Mouse (Mus musculus) skeletal muscle tissue, adult 2 months (tissue): ENCODE data around the gene Ugt1a6a.
"Not testable (repeated sequence)": the region's sequence is repeated elsewhere in the genome, so short reads cannot be mapped to it uniquely, and the experiment has no call there.

Experiments
- DNase-seq: peaks from one replicate; pipeline ENCODE4 v3.0.0-alpha.2; 2012; ENCODE audit warnings: low read depth, low spot score

Ugt1a6a gene

GRCm38 (mm10) chr1:88135229-88135904 is 758 bp downstream of the Ugt1a6a start:
- not testable (repeated sequence) for DNase-seq

GRCm38 (mm10) chr1:88136646-88137045 is 2.0 kb downstream of the Ugt1a6a start:
- no peak for DNase-seq

- DNase-seq, result no peak
These were observed 2.7 kb downstream of the Ugt1a6a start for GRCm38 (mm10) chr1:88137264-88137663.

- DNase-seq, result no peak
These were observed 3.5 kb downstream of the Ugt1a6a start for GRCm38 (mm10) chr1:88138145-88138544.

- not testable (repeated sequence) for DNase-seq
These were observed 5.9 kb downstream of the Ugt1a6a start for GRCm38 (mm10) chr1:88140492-88140891.

GRCm38 (mm10) chr1:88143966-88144675 is 9.5 kb downstream of the Ugt1a6a start:
- not testable (repeated sequence) for DNase-seq

GRCm38 (mm10) chr1:88145278-88145677 is 10.7 kb downstream of the Ugt1a6a start:
- DNase-seq, result not testable (repeated sequence)

- DNase-seq, result not testable (repeated sequence)
These were observed 15.5 kb downstream of the Ugt1a6a start for GRCm38 (mm10) chr1:88150133-88150532.

GRCm38 (mm10) chr1:88158430-88158829 is 23.8 kb downstream of the Ugt1a6a start:
- DNase-seq, result no peak

GRCm38 (mm10) chr1:88165711-88166110 is 31.1 kb downstream of the Ugt1a6a start, which contains the start of gene Ugt1a5:
Gene Ugt1a5 (plus strand): TSS chr1:88166012.
- DNase-seq, result no peak

- not testable (repeated sequence) for DNase-seq
These were observed 37.6 kb downstream of the Ugt1a6a start for GRCm38 (mm10) chr1:88172190-88172589.

- no peak for DNase-seq
These were observed 45.0 kb downstream of the Ugt1a6a start for GRCm38 (mm10) chr1:88179657-88180056.

GRCm38 (mm10) chr1:88186325-88186935 is 51.8 kb downstream of the Ugt1a6a start:
- no peak for DNase-seq

GRCm38 (mm10) chr1:88192136-88192535 is 57.5 kb downstream of the Ugt1a6a start:
- no peak for DNase-seq

GRCm38 (mm10) chr1:88195687-88196086 is 61.1 kb downstream of the Ugt1a6a start:
- no peak for DNase-seq

GRCm38 (mm10) chr1:88197443-88197842 is 62.8 kb downstream of the Ugt1a6a start:
- no peak for DNase-seq

- no peak for DNase-seq
These were observed 65.4 kb downstream of the Ugt1a6a start for GRCm38 (mm10) chr1:88199996-88200395.

- no peak for DNase-seq
These were observed 65.8 kb downstream of the Ugt1a6a start, which contains the start of gene Ugt1a2 for GRCm38 (mm10) chr1:88200456-88200855. Gene Ugt1a2 (plus strand): TSS chr1:88200601.

- DNase-seq, result peak; percentile 27
These were observed 70.8 kb downstream of the Ugt1a6a start, which contains the start of gene Dnajb3 for GRCm38 (mm10) chr1:88205294-88205922. Gene Dnajb3 (minus strand): TSS chr1:88205782.

GRCm38 (mm10) chr1:88206843-88207479 is 72.4 kb downstream of the Ugt1a6a start:
- no peak for DNase-seq

GRCm38 (mm10) chr1:88211812-88212211 is 77.2 kb downstream of the Ugt1a6a start, which contains the start of gene Ugt1a1:
Gene Ugt1a1 (plus strand): TSS chr1:88211959.
- peak; percentile 11 for DNase-seq
